Mouse (Mus musculus) testis, postnatal 10 days (tissue): Measurements from ENCODE around the gene Crebzf.

Source experiments
- DNase-seq: peaks from one replicate; pipeline ENCODE4 v3.0.0; 2021; ENCODE audit warnings: low spot score

The Crebzf gene

GRCm38 (mm10) chr7:90476313-90477245 is 34.0 kb downstream of the Crebzf start, which contains the start of gene Dlg2:
Dlg2 (plus strand) TSS chr7:90476672.
- DNase-seq = no peak

- no peak for DNase-seq
Measured at GRCm38 (mm10) chr7:90482607-90483006, 40.1 kb downstream of the Crebzf start.
